Mouse (Mus musculus) lung, postnatal 10 days (tissue): ENCODE results near the gene Shisa3.

Experiments
- DNase-seq: peaks from one replicate; pipeline ENCODE4 v3.0.0; 2021

Shisa3 gene

DNA sequence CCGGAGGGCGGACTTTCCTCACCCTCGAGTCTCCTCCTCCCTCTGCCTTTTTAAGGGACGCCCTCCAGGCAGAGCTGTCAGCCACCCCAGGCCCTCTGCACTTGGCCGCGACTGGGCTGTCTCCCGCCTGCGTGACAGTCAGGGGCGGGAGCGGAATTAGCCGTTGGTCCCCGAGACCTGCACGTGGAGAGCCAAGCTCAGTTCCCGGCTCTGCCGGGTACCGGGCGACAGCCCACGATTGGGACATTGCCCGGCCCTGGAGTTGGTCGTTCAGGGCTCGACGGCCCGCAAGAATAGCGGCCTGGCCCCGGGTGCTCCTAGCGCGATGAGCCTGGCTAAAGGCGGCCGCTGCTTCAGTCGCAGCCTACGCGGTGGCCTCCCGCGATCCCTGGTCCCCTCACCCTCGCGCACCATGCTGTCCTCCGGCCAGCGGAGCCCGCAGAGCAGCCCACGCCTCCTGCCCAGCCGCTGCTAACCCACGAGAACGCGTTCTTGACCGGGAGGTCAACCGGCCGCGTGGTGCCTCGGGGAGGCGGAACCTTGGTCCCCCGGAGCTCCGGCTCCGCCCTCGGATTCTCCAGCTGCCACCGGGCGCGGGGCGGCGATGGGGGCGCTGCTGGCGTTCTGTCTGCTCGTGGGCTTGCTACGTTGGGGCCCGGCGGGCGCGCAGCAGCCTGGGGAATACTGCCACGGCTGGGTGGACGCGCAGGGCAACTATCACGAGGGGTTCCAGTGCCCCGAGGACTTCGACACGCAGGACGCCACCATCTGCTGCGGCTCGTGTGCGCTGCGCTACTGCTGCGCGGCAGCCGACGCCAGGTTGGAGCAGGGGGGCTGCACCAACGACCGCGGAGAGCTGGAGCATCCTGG lies at the start of gene Shisa3:
TSS of gene Shisa3 (plus strand) at position 79 of the 870 bp plus-strand sequence.
- peak; percentile 38 for DNase-seq

DNA sequence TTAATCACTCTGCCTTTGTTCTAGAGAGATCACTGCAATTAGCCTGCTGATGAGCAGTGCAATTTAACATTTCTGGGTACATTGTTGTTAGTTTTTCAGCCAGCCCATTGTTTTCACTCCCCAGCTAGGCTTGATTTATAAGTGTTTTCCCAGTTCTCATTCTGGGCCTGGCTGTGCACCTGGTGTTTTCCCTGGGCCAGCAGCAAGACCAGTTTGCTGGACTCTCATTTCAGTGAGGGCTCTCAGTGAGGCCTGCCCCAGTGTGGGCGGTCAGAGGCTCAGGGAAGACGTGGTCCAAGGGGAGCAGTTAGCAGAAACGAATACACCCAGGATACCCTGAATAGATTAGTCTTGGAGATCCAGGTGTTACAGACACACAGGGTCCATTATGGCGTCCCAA lies 49.0 kb upstream of the Shisa3 start:
- DNase-seq, result no peak

DNA sequence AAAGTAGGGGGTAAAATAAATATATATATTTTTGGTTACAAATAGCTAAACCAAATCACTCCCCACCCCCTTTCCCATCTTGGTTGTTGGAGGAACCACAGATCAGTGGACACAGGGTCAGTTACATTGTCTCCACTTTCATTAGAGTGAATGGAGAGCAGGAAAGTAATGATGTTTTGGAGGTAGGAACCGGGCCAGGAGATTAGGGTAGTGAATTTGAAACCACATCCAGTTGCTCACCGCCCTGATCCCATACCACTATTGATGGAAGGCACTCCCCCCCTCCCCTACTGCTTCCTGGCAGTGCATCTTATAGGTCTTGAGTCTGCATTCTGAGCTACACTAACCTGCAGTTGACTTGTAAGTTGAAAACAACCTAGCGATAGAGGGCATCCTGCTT lies 48.6 kb upstream of the Shisa3 start:
- DNase-seq, result no peak

DNA sequence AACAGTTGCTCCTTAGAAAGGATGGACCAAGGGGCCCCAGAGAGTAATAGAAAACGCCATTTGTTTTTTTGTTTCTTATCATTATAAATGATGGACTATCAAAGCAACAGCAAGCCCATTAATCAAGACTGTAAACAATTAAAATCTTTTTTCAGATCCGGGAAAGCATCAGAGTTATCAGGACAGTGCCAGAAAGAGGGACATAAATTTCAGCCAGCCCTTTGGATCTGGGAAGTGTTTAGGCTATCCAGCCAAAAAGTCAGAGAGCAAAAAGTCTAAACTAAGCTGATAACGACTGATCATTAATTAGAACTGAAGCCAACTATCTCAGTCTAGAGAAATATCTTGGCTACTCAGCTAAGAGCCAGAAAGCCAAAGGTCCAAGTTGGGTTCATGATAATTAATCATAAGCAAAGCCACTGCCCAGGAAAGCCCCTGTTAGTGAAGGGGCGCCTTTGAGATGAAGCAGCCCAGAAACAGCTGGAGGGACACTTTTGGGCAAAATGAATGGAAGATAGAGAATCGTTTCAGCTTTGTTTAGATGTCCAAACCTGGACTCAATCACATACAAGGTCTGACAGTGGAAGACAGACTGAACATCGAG lies 35.0 kb upstream of the Shisa3 start:
- DNase-seq, result peak; percentile 51

DNA sequence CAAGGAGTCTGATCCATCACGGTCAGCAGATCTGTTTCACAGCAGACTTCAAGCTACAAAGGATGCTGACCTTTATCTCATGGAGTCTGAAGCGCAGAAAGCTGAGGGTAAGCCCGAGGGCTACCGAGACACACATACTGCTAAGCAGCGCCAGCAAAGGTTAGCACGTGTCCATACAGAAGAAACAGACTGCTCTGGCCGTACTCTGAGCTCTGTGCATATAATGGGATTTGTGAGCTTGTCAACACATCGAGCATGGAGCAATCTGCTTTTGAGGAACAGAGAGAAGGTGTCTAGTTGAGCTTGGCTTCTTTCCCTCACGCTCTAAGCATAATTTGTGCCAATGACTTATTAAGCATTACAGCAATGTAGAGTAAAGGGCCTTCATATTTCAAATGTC lies 33.6 kb upstream of the Shisa3 start:
- DNase-seq, result peak; percentile 3

DNA sequence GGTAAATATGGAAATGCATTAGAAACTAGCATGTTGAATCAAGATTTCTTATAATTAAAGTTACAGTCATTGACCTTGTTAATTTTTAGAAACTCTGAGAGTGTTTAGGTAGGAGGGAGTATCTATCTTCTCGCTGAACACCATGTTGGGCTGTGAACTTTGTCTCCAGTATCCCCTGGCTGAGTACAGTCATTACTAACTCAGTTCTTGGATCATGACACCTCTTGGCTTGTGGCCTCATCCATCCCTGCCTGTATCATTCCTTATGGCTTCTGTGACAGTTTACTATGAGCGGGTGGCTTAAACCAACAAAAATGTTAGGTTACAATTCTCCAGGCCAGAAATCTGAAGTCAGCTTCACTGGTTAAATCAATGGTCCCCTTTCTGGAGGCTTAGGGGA lies 32.0 kb upstream of the Shisa3 start:
- no peak for DNase-seq

DNA sequence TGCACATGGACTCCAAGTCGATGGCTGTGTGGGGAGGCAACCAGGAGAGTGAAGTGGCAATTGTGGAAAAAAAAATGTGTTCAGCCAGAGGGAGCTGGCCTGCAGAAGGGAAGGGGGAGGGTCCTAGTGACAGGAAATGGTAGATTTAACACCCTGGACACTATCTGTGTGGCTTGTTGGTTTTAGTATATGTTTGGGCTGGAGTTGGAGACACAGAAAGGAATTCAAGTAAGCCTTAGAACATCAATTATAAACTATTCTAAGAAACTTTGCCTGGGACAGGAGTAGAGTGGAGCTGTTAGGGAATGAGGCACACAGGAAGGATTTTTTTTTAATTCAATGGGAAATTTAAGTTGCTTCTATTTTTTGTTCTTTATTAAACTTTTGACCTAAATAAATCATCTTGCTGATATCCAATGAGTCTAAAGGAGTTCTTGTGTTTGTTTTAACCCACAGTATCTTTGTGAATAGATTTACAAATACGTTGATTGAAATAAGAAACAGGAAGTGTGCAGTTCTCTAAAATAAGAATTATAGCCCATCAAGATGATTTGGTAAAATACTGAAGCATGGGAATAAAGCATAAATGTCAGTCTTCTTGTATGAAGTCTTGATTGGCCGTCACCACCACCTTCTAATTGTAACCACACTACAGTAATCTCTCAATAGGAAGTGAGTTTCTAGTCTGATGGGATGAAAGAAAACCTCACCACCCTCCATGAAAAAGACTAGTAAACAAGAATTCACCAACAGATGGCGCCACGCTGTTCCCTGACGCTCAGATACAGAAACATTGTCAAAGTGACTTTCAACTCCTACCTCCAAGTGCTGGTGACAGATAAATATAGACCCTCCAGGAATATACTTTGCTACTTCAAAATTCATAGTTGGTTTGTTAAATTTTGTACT lies 27.7 kb upstream of the Shisa3 start:
- peak; percentile 11 for DNase-seq

DNA sequence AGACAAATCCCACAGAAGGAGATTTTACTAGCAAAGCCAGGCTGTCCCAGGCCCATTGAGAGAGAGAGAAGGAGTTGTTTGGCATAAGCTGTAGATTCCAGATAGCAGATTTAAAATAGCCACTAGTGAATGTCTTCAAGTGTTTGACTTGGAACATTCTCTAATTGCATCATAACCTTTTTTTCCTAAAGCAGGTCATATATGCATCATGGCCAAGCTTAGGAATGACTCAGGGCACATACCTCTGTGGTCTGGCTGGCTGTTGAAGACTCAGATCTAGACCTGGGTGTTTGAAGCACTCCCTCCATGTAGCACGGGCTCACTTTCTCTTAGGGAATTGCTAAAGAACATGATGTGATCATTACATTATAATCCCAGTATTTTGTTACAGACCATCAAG lies 12.6 kb upstream of the Shisa3 start:
- DNase-seq, result no peak

DNA sequence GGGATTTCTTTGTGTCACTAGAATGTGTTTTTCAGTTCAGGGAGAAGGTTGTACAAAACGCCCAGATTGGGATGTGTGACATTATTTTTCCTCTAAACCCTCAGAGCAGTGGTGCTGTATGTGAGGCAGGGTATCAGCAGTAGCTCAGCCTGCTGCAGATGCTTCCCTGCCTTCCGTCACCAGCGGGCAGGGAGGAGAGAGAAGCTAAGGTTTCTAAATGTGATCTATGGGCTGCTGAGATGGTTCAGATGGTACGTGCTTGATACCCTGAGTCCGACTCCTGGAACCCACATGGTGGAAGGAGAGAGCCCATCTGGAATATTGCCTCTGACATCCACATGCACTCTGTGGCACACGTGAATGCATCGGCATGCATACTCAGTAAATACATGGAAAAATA lies 12.1 kb upstream of the Shisa3 start:
- no peak for DNase-seq

DNA sequence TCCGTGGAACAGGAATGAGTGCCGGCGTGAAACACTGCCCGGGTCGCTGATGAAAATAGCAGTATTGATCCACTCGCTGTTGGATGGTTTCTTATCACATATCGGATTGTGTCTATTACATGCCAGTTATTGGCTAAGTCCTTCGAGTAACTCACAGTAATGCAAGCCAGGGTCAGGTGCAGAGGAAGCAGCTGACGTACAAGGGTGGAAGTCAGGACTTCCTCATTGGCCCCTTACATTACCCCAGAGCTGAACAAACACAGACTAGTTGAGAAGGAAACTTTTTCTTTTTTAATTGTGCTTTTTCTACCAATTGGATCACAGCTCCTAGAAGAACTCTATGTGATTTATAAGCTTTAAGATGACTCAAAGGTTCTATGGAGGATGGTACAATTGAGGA lies 7.7 kb upstream of the Shisa3 start:
- no peak for DNase-seq

DNA sequence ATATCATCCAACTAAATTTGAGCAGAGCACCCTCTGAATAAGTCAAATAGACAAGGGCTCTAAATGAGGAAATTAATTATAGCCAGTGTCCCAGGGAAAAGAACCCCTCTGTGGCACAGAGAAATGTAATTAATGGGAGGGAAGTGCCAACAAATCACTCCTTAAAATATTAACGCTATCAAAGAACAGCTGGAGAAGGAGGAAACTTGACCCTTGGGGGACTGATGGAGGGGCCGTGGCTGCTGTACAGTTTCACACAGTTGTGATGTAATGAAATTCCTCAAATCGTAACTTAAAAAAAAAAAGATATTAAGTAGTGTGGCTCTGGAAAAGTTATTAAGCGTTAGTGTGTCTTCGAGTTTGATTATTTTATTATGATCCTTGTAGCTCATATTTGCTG lies 1.7 kb upstream of the Shisa3 start:
- no peak for DNase-seq

DNA sequence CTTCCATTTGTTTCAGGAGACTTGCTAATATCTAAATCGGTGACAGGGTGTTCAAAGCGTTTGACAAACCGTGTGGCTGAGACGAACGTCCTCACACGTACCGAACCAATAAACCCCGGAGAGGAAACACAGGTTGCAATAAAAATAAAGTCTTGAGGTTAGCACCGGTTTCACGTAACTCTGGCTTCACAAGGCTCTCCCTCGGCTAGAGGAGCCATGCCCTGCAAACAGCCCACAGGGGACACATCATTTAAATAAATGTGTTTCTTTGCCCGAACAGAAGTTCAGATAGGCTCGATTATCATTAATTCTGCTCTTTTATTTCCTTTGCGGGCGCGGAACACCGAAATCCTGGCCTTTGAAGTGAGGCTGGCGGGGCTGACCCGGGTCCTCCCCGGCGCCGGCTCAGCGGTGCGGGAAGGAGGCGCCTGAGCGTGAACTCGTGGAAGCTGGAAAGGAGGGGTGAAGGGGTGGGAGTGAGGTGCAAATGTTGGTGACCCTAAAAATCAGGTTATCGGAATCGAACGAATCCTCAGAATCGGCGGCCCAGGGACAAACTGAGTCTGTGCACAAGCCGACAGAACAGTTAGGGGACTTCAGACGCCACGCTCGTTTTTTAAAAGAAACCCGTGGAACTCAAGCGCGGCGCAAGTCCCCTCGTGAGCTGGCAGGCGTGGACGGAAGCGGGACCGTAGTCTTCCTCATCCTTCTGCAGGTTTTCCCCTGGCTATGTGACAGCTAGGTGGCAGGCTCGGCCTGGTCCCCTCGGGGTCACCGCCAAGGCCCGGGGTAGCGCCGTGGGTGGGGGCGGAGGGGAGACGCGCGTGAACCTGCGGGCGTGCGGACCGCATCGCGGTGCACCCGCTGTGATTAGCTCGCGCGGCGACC lies 522 bp upstream of the Shisa3 start:
- no peak for DNase-seq

DNA sequence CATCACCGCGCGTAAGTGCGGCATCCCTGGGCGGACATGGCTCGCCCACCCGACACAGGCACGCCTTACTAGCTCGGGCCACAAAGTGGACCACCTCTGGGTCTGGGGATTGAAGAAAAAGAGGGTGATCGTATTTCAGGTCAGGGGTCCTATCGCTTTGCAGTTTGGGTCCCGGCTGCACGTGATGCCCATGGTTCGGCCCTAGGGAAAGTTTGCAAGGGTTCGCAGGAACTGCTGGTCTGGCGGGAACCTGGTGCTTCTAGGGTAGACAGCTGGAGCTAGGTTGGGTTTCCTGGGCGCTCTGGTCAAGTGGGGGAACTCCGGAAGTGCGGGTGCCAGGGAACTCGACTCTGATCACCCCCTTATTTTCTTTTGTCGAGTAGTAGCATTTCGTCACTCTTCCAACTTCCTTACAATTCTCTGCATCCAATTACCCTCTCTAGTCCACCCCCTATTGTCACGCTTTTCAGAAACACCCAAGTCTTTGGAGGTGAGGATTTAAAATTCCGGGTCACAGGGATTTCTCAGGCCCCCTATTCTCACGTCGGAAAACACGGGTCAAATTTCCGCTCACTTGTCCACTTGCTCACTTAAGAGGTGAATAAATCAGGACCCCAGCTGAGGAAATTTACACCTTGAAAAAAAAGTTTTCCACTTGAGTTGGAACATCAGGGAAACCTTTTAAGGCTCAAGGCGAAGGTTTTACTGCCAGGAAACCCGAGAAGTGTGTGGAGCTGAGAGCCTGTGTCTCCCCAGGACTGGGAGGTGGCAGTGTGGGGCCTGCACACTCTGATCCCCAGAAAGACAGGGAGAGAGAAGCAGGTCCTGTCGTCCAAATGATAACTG lies 1.2 kb downstream of the Shisa3 start:
- DNase-seq, result no peak

DNA sequence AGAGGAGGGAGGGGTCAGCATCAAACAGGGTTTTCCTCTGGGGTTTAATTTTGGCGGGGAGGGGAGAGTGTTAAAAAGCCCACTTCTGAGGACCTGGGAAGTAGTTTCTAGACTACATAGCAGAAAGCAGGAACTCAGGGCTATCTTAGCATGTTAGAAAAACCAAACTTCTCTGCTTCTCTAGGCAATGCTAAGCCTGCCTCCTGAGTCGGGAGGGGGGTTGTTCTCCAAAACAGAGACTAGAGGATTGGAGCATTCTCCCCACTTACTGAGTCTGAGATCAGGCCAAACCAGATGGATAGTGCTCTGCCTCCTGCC lies 1.8 kb downstream of the Shisa3 start:
- DNase-seq, result no peak

DNA sequence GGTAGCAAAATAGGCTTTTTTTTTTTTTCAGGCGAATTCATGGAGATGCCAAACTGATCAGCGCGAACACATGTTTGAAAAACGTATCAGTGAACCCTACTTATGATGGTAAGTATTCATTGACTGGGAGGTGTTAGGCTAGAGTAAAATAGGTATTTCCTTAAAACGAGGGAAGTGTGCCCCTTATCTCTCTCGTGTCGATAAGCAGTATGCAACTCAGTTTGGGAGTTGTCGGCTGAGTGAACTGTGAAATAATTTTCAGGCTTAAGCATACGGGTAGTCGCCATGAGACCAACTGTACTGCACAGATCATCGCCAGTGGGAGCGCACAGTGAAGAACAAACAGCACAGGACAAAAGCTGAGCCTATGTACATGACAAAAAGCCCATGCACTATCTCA lies 13.5 kb downstream of the Shisa3 start:
- DNase-seq, result no peak

DNA sequence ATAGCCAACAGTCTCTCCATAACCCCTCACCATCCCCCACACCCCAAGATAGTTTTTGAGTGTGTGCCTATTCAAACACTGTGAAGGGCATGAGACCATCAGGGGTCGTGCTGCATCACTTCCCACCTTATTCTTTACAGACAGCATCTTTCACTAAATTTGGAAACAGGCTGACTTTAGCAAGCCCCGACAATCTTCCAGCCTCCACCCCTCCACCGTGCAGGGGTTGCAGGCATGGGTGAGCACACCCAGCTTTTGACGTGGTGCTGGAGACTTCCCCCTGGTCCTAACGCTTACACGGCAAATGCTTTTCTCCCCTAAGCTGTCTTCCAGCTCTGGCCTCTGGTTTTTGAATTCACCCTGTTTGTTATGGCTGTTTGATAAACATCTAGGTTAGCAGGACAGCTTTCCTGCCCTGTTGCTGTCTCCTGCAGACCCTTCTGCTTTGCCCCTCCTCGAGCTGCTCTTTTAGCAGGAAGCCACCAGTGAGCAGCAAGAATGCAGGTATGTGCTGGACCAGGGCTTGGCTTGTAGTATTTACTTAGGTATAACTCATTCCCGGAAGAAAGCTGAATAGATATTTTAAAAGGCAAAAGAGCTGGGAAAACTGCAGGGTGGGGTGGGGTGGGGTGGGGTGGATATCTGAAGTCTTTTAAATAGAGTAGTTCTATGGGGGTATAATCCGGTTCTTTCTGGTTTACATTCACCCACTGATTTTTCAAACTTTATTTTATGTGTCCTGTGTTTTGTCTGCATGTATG lies 20.7 kb downstream of the Shisa3 start:
- DNase-seq, result no peak

DNA sequence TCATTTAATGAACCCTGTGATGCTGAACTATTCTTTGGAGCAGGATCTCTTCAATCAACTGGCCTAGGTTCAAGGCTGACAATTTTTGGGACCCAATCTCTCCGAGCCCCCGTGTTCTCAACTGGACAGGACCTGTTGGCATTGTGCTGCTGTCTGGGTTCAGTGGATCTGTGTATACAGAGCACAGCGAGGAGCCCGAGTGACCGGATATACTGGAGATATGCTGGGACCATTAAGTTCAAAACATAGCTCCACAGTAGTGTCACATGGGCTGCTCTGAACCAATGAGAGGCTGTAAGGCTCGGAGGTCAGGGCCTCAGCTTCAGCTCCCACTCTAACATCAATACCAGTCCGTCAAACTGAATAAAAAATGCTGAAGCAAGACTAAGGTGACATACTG lies 21.8 kb downstream of the Shisa3 start:
- DNase-seq, result no peak

DNA sequence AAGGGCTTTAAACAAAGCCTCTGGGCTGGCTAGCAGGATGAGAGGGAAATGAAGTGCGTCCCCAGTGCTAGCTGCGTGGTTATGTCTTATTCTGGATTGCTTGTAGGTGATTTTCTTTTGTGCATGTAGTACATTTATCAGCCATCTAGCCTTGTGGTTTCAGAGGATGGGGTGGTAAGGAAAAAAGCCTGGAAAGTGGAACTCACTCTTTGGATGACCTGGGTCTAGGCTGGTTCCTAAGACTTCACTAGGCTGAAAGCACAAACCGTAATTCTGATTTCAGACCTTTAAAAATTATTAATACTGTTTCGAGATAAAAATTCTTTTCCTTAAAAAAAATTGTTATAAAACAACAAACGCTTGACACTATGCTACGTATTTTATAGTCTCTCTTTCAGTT lies 22.2 kb downstream of the Shisa3 start:
- DNase-seq, result no peak

DNA sequence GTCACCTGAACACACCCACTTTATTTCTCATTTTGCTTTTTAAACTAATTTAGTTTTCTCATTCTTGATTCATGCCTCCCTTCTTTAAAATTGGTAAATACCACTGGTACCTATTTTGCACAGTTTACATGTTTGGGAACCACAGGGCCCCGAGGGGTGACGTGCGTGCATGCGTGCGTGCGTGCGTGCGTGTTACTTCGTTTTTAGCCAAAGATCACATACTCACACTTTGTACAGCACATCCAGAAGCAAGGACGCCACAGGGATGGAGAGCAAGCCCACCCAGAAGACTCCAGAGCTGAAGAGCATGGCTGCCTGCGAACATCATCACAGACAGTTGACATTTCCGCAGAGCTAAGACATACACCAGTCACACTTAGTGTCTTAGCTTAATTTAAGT lies 23.6 kb downstream of the Shisa3 start:
- no peak for DNase-seq

DNA sequence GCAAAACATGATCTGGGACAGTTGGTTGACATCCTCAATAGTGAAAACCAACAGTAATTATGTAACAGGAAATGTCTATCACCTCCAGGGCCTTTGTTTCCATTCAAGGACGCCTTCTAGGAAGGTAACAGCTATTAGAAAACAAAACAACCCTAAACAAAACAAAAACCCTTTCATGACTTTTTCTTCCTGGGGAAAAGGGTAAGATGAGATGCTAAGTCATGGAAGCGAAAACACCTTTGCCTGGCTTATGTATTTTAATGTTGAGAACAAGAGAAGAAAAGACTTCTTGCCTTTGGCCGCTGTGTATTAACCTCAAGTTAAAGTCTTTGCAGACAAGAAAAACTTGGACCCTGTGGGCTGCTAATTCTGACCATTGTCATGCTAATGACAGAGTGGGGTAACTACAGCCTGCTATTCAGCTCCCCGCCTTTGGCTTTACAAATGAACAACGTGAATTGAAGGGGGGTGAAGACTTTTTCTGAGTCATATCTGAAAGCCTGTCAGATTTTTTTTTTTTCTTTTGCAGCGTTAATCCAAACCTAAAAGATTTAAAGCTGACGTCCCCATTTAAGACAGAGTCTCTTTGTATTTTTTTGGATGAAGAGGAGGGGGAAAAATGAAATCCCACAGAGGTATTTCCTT lies 25.6 kb downstream of the Shisa3 start:
- no peak for DNase-seq
